Mouse (Mus musculus): ENCODE data around the gene Cypt4. TPM values are rescaled to one million over a fixed set of nuclear protein-coding genes. Genes with fewer than 3 reads are reported as not detected.

The Cypt4 gene
- 408 TPM for polyA plus RNA-seq (2014; fragmentation: Illumina TruSeq; extraction: RNeasy Lipid Tissue Mini Kit (QIAGEN cat#74804); ENCODE audit: low read depth, low replicate concordance)

DNA sequence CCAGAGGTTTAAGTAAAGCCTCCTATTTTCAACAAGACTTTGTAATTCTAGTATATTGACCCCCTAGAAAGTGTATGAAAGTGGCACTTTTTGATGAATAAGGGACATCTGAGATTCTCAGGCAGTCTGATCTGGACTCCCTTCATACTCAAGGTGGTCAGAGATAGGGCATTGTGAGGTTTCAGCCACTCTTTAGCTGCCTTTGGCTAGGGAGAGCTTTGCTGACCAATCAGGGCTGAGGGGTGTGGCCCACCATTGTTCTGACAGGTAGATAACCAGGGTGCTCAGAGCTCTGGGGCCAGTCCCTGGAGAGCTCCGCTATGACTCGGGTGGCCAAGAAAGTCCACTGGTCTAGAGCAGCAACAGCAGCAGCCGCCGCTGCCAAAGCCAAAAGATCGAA, at the start of gene Cypt4:
Gene Cypt4, plus strand, starts transcription at position 301 of the 400 bp plus-strand sequence.

Other genes with a start within 250 kb of the Cypt4 start
- gene Dpy19l1, start 122.1 kb upstream of the Cypt4 start, polyA plus RNA-seq (2014; fragmentation: Illumina TruSeq; extraction: RNeasy Lipid Tissue Mini Kit (QIAGEN cat#74804); ENCODE audit: low read depth, low replicate concordance): 68.3 TPM
- gene Dpy19l2, start 71.1 kb downstream of the Cypt4 start, polyA plus RNA-seq (2014; fragmentation: Illumina TruSeq; extraction: RNeasy Lipid Tissue Mini Kit (QIAGEN cat#74804); ENCODE audit: low read depth, low replicate concordance): 324 TPM
- 0.04 TPM for gene Tbx20, start 149.1 kb downstream of the Cypt4 start, polyA plus RNA-seq (2014; fragmentation: Illumina TruSeq; extraction: RNeasy Lipid Tissue Mini Kit (QIAGEN cat#74804); ENCODE audit: low read depth, low replicate concordance)